Mouse (Mus musculus): ENCODE results near the gene Dync1i1. TPM values are rescaled to one million over a fixed set of nuclear protein-coding genes. Genes with fewer than 3 reads are reported as not detected.

Gene Dync1i1
- polyA plus RNA-seq, 1 experiment from 2014 or later: 32.2 TPM

- no peaks in the 10 kb centered on the region for H3K9me3 ChIP-seq (ENCODE audit: control insufficient read depth, low read length)
- H3K4me2 ChIP-seq (ENCODE audit: low read depth, low read length): no peak overlapping the region
- H3K36me3 ChIP-seq (ENCODE audit: control insufficient read depth, insufficient read depth, low read length): no peaks in the 10 kb centered on the region
- H3K9ac ChIP-seq (replicated peaks; ENCODE audit: low read depth, low read length): no peak overlapping the region
- 55% methylated on average over 7 of the region's 7 CpGs for WGBS
- no peak overlapping the region for H3K27ac ChIP-seq (ENCODE audit: low read depth, low read length)
- no peaks in the 10 kb centered on the region for H3K27me3 ChIP-seq (ENCODE audit: control insufficient read depth, insufficient read depth, low read length)
- ATAC-seq (ENCODE audit: low read depth): no peak
- H3K4me3 ChIP-seq (ENCODE audit: low read depth, low read length): no peak overlapping the region
- H3K4me1 ChIP-seq (ENCODE audit: control insufficient read depth, insufficient read depth, low read length): no peaks in the 10 kb centered on the region
Measured at GRCm38 (mm10) chr6:5993056-5993455, 267.6 kb downstream of the Dync1i1 start.

GRCm38 (mm10) chr6:5997535-5997934 lies 272.1 kb downstream of the Dync1i1 start:
- Histone ChIP-seq H3K4me3 (ENCODE audit: low read depth, low read length) (no peak overlapping the region), H3K9me3 (ENCODE audit: control insufficient read depth, low read length) (no peaks in the 10 kb centered on the region), H3K4me2 (ENCODE audit: low read depth, low read length) (no peak overlapping the region), H3K9ac (replicated peaks; ENCODE audit: low read depth, low read length) (no peak overlapping the region), H3K27ac (ENCODE audit: low read depth, low read length) (no peak overlapping the region), H3K36me3 (ENCODE audit: control insufficient read depth, insufficient read depth, low read length) (no peaks in the 10 kb centered on the region), H3K27me3 (ENCODE audit: control insufficient read depth, insufficient read depth, low read length) (no peaks in the 10 kb centered on the region), H3K4me1 (ENCODE audit: control insufficient read depth, insufficient read depth, low read length) (no peaks in the 10 kb centered on the region)
- 50% methylated on average over 6 of the region's 6 CpGs for WGBS
- ATAC-seq (ENCODE audit: low read depth): no peak

GRCm38 (mm10) chr6:6002061-6002460 lies 276.6 kb downstream of the Dync1i1 start:
- no peak overlapping the region for H3K4me2 ChIP-seq (ENCODE audit: low read depth, low read length)
- no peak overlapping the region for H3K4me3 ChIP-seq (ENCODE audit: low read depth, low read length)
- ATAC-seq (ENCODE audit: low read depth): no peak
- no peak overlapping the region for H3K27ac ChIP-seq (ENCODE audit: low read depth, low read length)
- H3K27me3 ChIP-seq (ENCODE audit: control insufficient read depth, insufficient read depth, low read length): no peaks in the 10 kb centered on the region
- no peaks in the 10 kb centered on the region for H3K36me3 ChIP-seq (ENCODE audit: control insufficient read depth, insufficient read depth, low read length)
- WGBS: 78% methylated on average over 3 of the region's 3 CpGs
- H3K4me1 ChIP-seq (ENCODE audit: control insufficient read depth, insufficient read depth, low read length): no peaks in the 10 kb centered on the region
- no peak overlapping the region for H3K9ac ChIP-seq (replicated peaks; ENCODE audit: low read depth, low read length)
- no peaks in the 10 kb centered on the region for H3K9me3 ChIP-seq (ENCODE audit: control insufficient read depth, low read length)

GRCm38 (mm10) chr6:6004756-6005485 lies 279.5 kb downstream of the Dync1i1 start:
- WGBS: 75% methylated on average over 12 of the region's 12 CpGs
- no peak overlapping the region; the same call in 1 of the 2 replicates for H3K4me2 ChIP-seq (ENCODE audit: low read depth, low read length)
- no peak overlapping the region for H3K4me3 ChIP-seq (ENCODE audit: low read depth, low read length)
- no peaks in the 10 kb centered on the region for H3K9me3 ChIP-seq (ENCODE audit: control insufficient read depth, low read length)
- no peaks in the 10 kb centered on the region for H3K4me1 ChIP-seq (ENCODE audit: control insufficient read depth, insufficient read depth, low read length)
- no peaks in the 10 kb centered on the region for H3K36me3 ChIP-seq (ENCODE audit: control insufficient read depth, insufficient read depth, low read length)
- no peaks in the 10 kb centered on the region for H3K27me3 ChIP-seq (ENCODE audit: control insufficient read depth, insufficient read depth, low read length)
- ATAC-seq (ENCODE audit: low read depth): no peak
- H3K9ac ChIP-seq (replicated peaks; ENCODE audit: low read depth, low read length): no peak overlapping the region
- no peak overlapping the region for H3K27ac ChIP-seq (ENCODE audit: low read depth, low read length)

GRCm38 (mm10) chr6:6005762-6006431 lies 280.5 kb downstream of the Dync1i1 start:
- 3% methylated on average over 42 of the region's 42 CpGs for WGBS

DNA sequence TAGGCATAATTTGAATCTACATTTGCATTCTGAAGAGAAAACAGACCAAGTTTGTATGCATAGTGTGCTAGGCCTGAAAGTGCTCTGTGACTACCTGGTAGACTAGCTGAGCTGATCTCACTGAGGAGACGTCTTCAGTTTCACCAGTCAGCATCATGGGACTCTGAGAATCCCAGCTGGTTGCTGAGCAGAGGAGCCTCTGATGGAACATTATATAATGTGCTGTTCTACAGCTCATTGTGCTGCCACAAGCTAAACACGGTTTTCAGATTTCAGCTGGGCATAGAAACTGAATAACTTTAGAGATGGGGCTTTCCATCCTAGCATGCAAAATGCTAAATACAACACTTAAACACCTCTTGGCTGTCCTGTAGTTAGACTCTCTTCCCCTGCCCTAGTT lies 285.9 kb downstream of the Dync1i1 start:
- Histone ChIP-seq H3K4me1 (ENCODE audit: control insufficient read depth, insufficient read depth, low read length) (no peaks in the 10 kb centered on the region), H3K4me2 (ENCODE audit: low read depth, low read length) (no peak overlapping the region), H3K9ac (replicated peaks; ENCODE audit: low read depth, low read length) (no peak overlapping the region), H3K27ac (ENCODE audit: low read depth, low read length) (no peak overlapping the region), H3K9me3 (ENCODE audit: control insufficient read depth, low read length) (no peaks in the 10 kb centered on the region), H3K36me3 (ENCODE audit: control insufficient read depth, insufficient read depth, low read length) (no peaks in the 10 kb centered on the region), H3K27me3 (ENCODE audit: control insufficient read depth, insufficient read depth, low read length) (no peaks in the 10 kb centered on the region), H3K4me3 (ENCODE audit: low read depth, low read length) (no peak overlapping the region)
- ATAC-seq (ENCODE audit: low read depth): no peak
- WGBS: 85% methylated on average over 2 of the region's 2 CpGs

More at GRCm38 (mm10) chr6:6005762-6006431, 280.5 kb downstream of the Dync1i1 start:
- H3K27ac ChIP-seq (ENCODE audit: low read depth, low read length): no peak overlapping the region
- H3K36me3 ChIP-seq (ENCODE audit: control insufficient read depth, insufficient read depth, low read length): no peaks in the 10 kb centered on the region
- H3K4me2 ChIP-seq (ENCODE audit: low read depth, low read length): peak overlapping the region; percentile 96
- peak; percentile 98 for ATAC-seq (ENCODE audit: low read depth)
- no peaks in the 10 kb centered on the region for H3K4me1 ChIP-seq (ENCODE audit: control insufficient read depth, insufficient read depth, low read length)
- H3K4me3 ChIP-seq (ENCODE audit: low read depth, low read length): peak overlapping the region; percentile 48
- H3K9ac ChIP-seq (replicated peaks; ENCODE audit: low read depth, low read length): peak overlapping the region; percentile 44; the same call in 1 of the 2 replicates
- no peaks in the 10 kb centered on the region for H3K9me3 ChIP-seq (ENCODE audit: control insufficient read depth, low read length)
- no peaks in the 10 kb centered on the region for H3K27me3 ChIP-seq (ENCODE audit: control insufficient read depth, insufficient read depth, low read length)

GRCm38 (mm10) chr6:6015616-6016015 lies 290.2 kb downstream of the Dync1i1 start:
- ATAC-seq (ENCODE audit: low read depth): peak; percentile 46; the same call in 1 of the 2 replicates
- no peaks in the 10 kb centered on the region for H3K27me3 ChIP-seq (ENCODE audit: control insufficient read depth, insufficient read depth, low read length)
- H3K4me2 ChIP-seq (ENCODE audit: low read depth, low read length): no peak overlapping the region

GRCm38 (mm10) chr6:6016931-6017330 lies 291.5 kb downstream of the Dync1i1 start:
- no peaks in the 10 kb centered on the region for H3K36me3 ChIP-seq (ENCODE audit: control insufficient read depth, insufficient read depth, low read length)
- ATAC-seq (ENCODE audit: low read depth): no peak
- H3K9me3 ChIP-seq (ENCODE audit: control insufficient read depth, low read length): no peaks in the 10 kb centered on the region
- no peak overlapping the region for H3K4me3 ChIP-seq (ENCODE audit: low read depth, low read length)
- H3K4me1 ChIP-seq (ENCODE audit: control insufficient read depth, insufficient read depth, low read length): no peaks in the 10 kb centered on the region
- no peak overlapping the region for H3K9ac ChIP-seq (replicated peaks; ENCODE audit: low read depth, low read length)
- 66% methylated on average over 9 of the region's 9 CpGs for WGBS
- no peaks in the 10 kb centered on the region for H3K27me3 ChIP-seq (ENCODE audit: control insufficient read depth, insufficient read depth, low read length)
- no peak overlapping the region for H3K4me2 ChIP-seq (ENCODE audit: low read depth, low read length)
- H3K27ac ChIP-seq (ENCODE audit: low read depth, low read length): no peak overlapping the region

More at GRCm38 (mm10) chr6:6015616-6016015, 290.2 kb downstream of the Dync1i1 start:
- no peak overlapping the region for H3K9ac ChIP-seq (replicated peaks; ENCODE audit: low read depth, low read length)
- 58% methylated on average over 15 of the region's 15 CpGs for WGBS
- H3K4me3 ChIP-seq (ENCODE audit: low read depth, low read length): no peak overlapping the region
- H3K36me3 ChIP-seq (ENCODE audit: control insufficient read depth, insufficient read depth, low read length): no peaks in the 10 kb centered on the region
- no peaks in the 10 kb centered on the region for H3K4me1 ChIP-seq (ENCODE audit: control insufficient read depth, insufficient read depth, low read length)
- no peak overlapping the region for H3K27ac ChIP-seq (ENCODE audit: low read depth, low read length)
- no peaks in the 10 kb centered on the region for H3K9me3 ChIP-seq (ENCODE audit: control insufficient read depth, low read length)

- ATAC-seq (ENCODE audit: low read depth): no peak
- 28% methylated on average over 6 of the region's 6 CpGs for WGBS
- no peak overlapping the region for H3K4me2 ChIP-seq (ENCODE audit: low read depth, low read length)
- no peak overlapping the region for H3K27ac ChIP-seq (ENCODE audit: low read depth, low read length)
- H3K4me3 ChIP-seq (ENCODE audit: low read depth, low read length): no peak overlapping the region
- H3K36me3 ChIP-seq (ENCODE audit: control insufficient read depth, insufficient read depth, low read length): no peaks in the 10 kb centered on the region
- H3K27me3 ChIP-seq (ENCODE audit: control insufficient read depth, insufficient read depth, low read length): no peaks in the 10 kb centered on the region; the same call in 1 of the 2 replicates
- no peaks in the 10 kb centered on the region for H3K9me3 ChIP-seq (ENCODE audit: control insufficient read depth, low read length)
- no peak overlapping the region for H3K9ac ChIP-seq (replicated peaks; ENCODE audit: low read depth, low read length)
- H3K4me1 ChIP-seq (ENCODE audit: control insufficient read depth, insufficient read depth, low read length): no peaks in the 10 kb centered on the region
Measured at GRCm38 (mm10) chr6:6023976-6024375, 298.5 kb downstream of the Dync1i1 start.

Data from neural tube, embryonic 14.5 days (tissue).